Mouse (Mus musculus) CH12.LX (cell line): ENCODE results near the gene Bbs1. TPM values are rescaled to one million over a fixed set of nuclear protein-coding genes. Genes with fewer than 3 reads are reported as not detected.

Experiments used
- DNase-seq: peaks from one replicate; pipeline ENCODE4 v3.0.0-alpha.2; 2013; ENCODE audit errors: extremely low read depth
- H3K27ac ChIP-seq: 2 replicates; pipeline ENCODE4 v1.5.1; 2012; ENCODE audit warnings: low read depth, mild to moderate bottlenecking, control low read depth, moderate library complexity; ENCODE audit not compliant: insufficient read depth
- H3K27me3 ChIP-seq: replicated peaks from 2 replicates; pipeline ENCODE3; 2012; ENCODE audit warnings: inconsistent platforms
- H3K36me3 ChIP-seq, 2 experiments: replicated peaks in 1 of 2; 2 replicates each; pipeline versions ENCODE3 to v1.6.1; 2012; ENCODE audit warnings: inconsistent platforms in 1 of 2, low read length in 1 of 2, mild to moderate bottlenecking in 1 of 2, mixed read lengths in 1 of 2, moderate library complexity in 1 of 2; ENCODE audit not compliant: control insufficient read depth in 1 of 2, insufficient read depth in 1 of 2
- H3K4me1 ChIP-seq, 2 experiments: 2 replicates each; pipeline ENCODE4 v1.6.1; 2012; ENCODE audit warnings: inconsistent platforms in 1 of 2, moderate library complexity in 1 of 2; ENCODE audit not compliant: insufficient read depth in 2 of 2, control insufficient read depth in 1 of 2
- H3K4me2 ChIP-seq: 2 replicates; pipeline ENCODE4 v1.6.1; 2012; ENCODE audit warnings: low read depth, mild to moderate bottlenecking, control low read depth; ENCODE audit not compliant: poor library complexity, insufficient read depth, severe bottlenecking
- H3K4me3 ChIP-seq, 3 experiments: fragments of 150-350 bp in 1 of 3; sonication (generic) in 1 of 3; replicated peaks in 1 of 3; 2 replicates each; pipeline versions ENCODE3 to v1.5.1; 2011 to 2012; ENCODE audit warnings: low read depth in 2 of 3, low read length in 2 of 3, mild to moderate bottlenecking in 2 of 3, moderate library complexity in 2 of 3, control low read depth in 1 of 3, improper control_type of control experiment in 1 of 3, inconsistent platforms in 1 of 3, mixed read lengths in 1 of 3; ENCODE audit not compliant: poor library complexity in 1 of 3
- H3K79me2 ChIP-seq: replicated peaks from 2 replicates; pipeline ENCODE4 v1.6.1; 2012; ENCODE audit warnings: mild to moderate bottlenecking, moderate library complexity; ENCODE audit not compliant: control insufficient read depth, poor library complexity, insufficient read depth, severe bottlenecking; ENCODE audit errors: extremely low read depth
- H3K9ac ChIP-seq: 2 replicates; pipeline ENCODE4 v1.6.1; 2012; ENCODE audit warnings: low read depth, mild to moderate bottlenecking, control low read depth, moderate library complexity; ENCODE audit not compliant: insufficient read depth
- H3K9me3 ChIP-seq: replicated peaks from 2 replicates; pipeline ENCODE3; 2012; ENCODE audit warnings: low read length, inconsistent platforms, mixed read lengths
- BHLHE40 ChIP-seq: IDR thresholded peaks from 2 replicates; pipeline ENCODE4 v1.6.1; 2011; ENCODE audit warnings: mild to moderate bottlenecking, low read depth, low read length, improper control_type of control experiment
- CHD1 ChIP-seq: IDR thresholded peaks from 2 replicates; pipeline ENCODE4 v1.6.1; 2012; ENCODE audit warnings: low read depth, low read length, improper control_type of control experiment, inconsistent platforms
- CHD2 ChIP-seq: IDR thresholded peaks from 2 replicates; pipeline ENCODE4 v1.6.1; 2011; ENCODE audit warnings: low read length, improper control_type of control experiment
- CTCF ChIP-seq, 2 experiments: IDR thresholded peaks in 1 of 2; conservative IDR thresholded peaks in 1 of 2; 2 replicates each; pipeline ENCODE4 v1.5.1; 2011 to 2012; ENCODE audit warnings: low read depth in 2 of 2, low read length in 2 of 2, improper control_type of control experiment in 1 of 2, inconsistent platforms in 1 of 2, mild to moderate bottlenecking in 1 of 2, moderate library complexity in 1 of 2
- E2F4 ChIP-seq: IDR thresholded peaks from 2 replicates; pipeline ENCODE4 v1.6.1; 2011; ENCODE audit warnings: low read depth, low read length, improper control_type of control experiment; ENCODE audit not compliant: insufficient replicate concordance
- ELF1 ChIP-seq: IDR thresholded peaks from 2 replicates; pipeline ENCODE4 v1.6.1; 2014; ENCODE audit warnings: low read depth, mild to moderate bottlenecking, inconsistent platforms, low read length, improper control_type of control experiment
- EP300 ChIP-seq: IDR thresholded peaks from 2 replicates; pipeline ENCODE4 v1.6.1; 2011; ENCODE audit warnings: low read length, improper control_type of control experiment
- GABPA ChIP-seq: IDR thresholded peaks from 2 replicates; pipeline ENCODE4 v1.6.1; 2012; ENCODE audit warnings: low read depth, low read length, improper control_type of control experiment, inconsistent platforms; ENCODE audit not compliant: insufficient replicate concordance
- HCFC1 ChIP-seq: IDR thresholded peaks from 2 replicates; pipeline ENCODE4 v1.6.1; 2012; ENCODE audit warnings: low read depth, mild to moderate bottlenecking, inconsistent platforms, low read length, improper control_type of control experiment
- IRF4 ChIP-seq: IDR thresholded peaks from 2 replicates; pipeline ENCODE4 v1.6.1; 2014; ENCODE audit warnings: low read depth, mild to moderate bottlenecking, inconsistent platforms, low read length, improper control_type of control experiment
- JUN ChIP-seq: IDR thresholded peaks from 2 replicates; pipeline ENCODE4 v1.6.1; 2011; ENCODE audit warnings: low read depth, mild to moderate bottlenecking, low read length, improper control_type of control experiment, moderate library complexity; ENCODE audit not compliant: insufficient read depth
- JUND ChIP-seq: conservative IDR thresholded peaks from 2 replicates; pipeline ENCODE4 v1.6.1; 2011; ENCODE audit warnings: low read depth, low read length, improper control_type of control experiment
- KAT2A ChIP-seq: IDR thresholded peaks from 2 replicates; pipeline ENCODE4 v1.6.1; 2012; ENCODE audit warnings: low read length, improper control_type of control experiment, inconsistent platforms; ENCODE audit not compliant: insufficient replicate concordance
- MAFK ChIP-seq: IDR thresholded peaks from 2 replicates; pipeline ENCODE4 v1.6.1; 2011; ENCODE audit warnings: low read length, improper control_type of control experiment; ENCODE audit not compliant: insufficient replicate concordance
- MAX ChIP-seq: IDR thresholded peaks from 2 replicates; pipeline ENCODE4 v1.6.1; 2011; ENCODE audit warnings: low read length, improper control_type of control experiment
- MAZ ChIP-seq: IDR thresholded peaks from 2 replicates; pipeline ENCODE4 v1.6.1; 2012; ENCODE audit warnings: low read depth, mild to moderate bottlenecking, inconsistent platforms, low read length, improper control_type of control experiment, moderate library complexity
- MEF2A ChIP-seq: IDR thresholded peaks from 2 replicates; pipeline ENCODE4 v1.6.1; 2014; ENCODE audit warnings: low read depth, mild to moderate bottlenecking, inconsistent platforms, low read length, improper control_type of control experiment, borderline replicate concordance
- MXI1 ChIP-seq: IDR thresholded peaks from 2 replicates; pipeline ENCODE4 v1.6.1; 2011; ENCODE audit warnings: mild to moderate bottlenecking, low read depth, low read length, improper control_type of control experiment
- MYC ChIP-seq: IDR thresholded peaks from 2 replicates; pipeline ENCODE4 v1.6.1; 2011; ENCODE audit warnings: low read depth, mild to moderate bottlenecking, improper control_type of control experiment, low read length
- NELFE ChIP-seq: IDR thresholded peaks from 2 replicates; pipeline ENCODE4 v1.6.1; 2011; ENCODE audit warnings: low read depth, low read length, improper control_type of control experiment
- NRF1 ChIP-seq: IDR thresholded peaks from 2 replicates; pipeline ENCODE4 v1.6.1; 2014; ENCODE audit warnings: low read depth, mild to moderate bottlenecking, inconsistent platforms, low read length, improper control_type of control experiment, moderate library complexity
- PAX5 ChIP-seq: IDR thresholded peaks from 2 replicates; pipeline ENCODE4 v1.6.1; 2012; ENCODE audit warnings: low read length, inconsistent platforms, mixed read lengths
- POLR2AphosphoS2 ChIP-seq: IDR thresholded peaks from 2 replicates; pipeline ENCODE4 v1.6.1; 2011; ENCODE audit warnings: low read depth, low read length, improper control_type of control experiment
- RAD21 ChIP-seq: IDR thresholded peaks from 2 replicates; pipeline ENCODE4 v1.6.1; 2011; ENCODE audit warnings: low read depth, mild to moderate bottlenecking, low read length, improper control_type of control experiment, moderate library complexity
- SIN3A ChIP-seq: IDR thresholded peaks from 2 replicates; pipeline ENCODE4 v1.6.1; 2012; ENCODE audit warnings: low read length, improper control_type of control experiment, inconsistent platforms
- TBP ChIP-seq: conservative IDR thresholded peaks from 2 replicates; pipeline ENCODE4 v1.6.1; 2011; ENCODE audit warnings: low read depth, low read length, improper control_type of control experiment
- TCF12 ChIP-seq: IDR thresholded peaks from 2 replicates; pipeline ENCODE4 v1.6.1; 2014; ENCODE audit warnings: low read depth, mild to moderate bottlenecking, inconsistent platforms, low read length, improper control_type of control experiment
- UBTF ChIP-seq: IDR thresholded peaks from 2 replicates; pipeline ENCODE4 v1.6.1; 2012; ENCODE audit warnings: low read depth, mild to moderate bottlenecking, inconsistent platforms, low read length, improper control_type of control experiment, moderate library complexity
- USF1 ChIP-seq: IDR thresholded peaks from 2 replicates; pipeline ENCODE4 v1.6.1; 2014; ENCODE audit warnings: low read depth, mild to moderate bottlenecking, inconsistent platforms, low read length, improper control_type of control experiment
- ZC3H11A ChIP-seq: IDR thresholded peaks from 2 replicates; pipeline ENCODE4 v1.6.1; 2012; ENCODE audit warnings: low read depth, mild to moderate bottlenecking, inconsistent platforms, low read length, improper control_type of control experiment
- ZNF384 ChIP-seq: IDR thresholded peaks from 2 replicates; pipeline ENCODE4 v1.6.1; 2012; ENCODE audit warnings: low read depth, low read length, improper control_type of control experiment, inconsistent platforms
- dilution Hi-C: fragments of 300-500 bp; cut with MboI; formaldehyde crosslinking; loops from 2 replicates; pipeline ENCODE4 v1.14.3; 2020; ENCODE audit warnings: low sequenced_read_pairs; ENCODE audit not compliant: extremely low pct_unique_long_range_greater_than_20kb, extremely low pct_ligation_motif_present
- in situ Hi-C: fragments of 300-500 bp; cut with MboI; formaldehyde crosslinking; loops from 3 replicates; pipeline ENCODE4 v1.14.3; 2019; ENCODE audit warnings: low sequenced_read_pairs, low pct_ligation_motif_present, low pct_unique_long_range_greater_than_20kb, mixed read lengths
- polyA plus RNA-seq: library from polyadenylated mRNA; unstranded; fragments of >175 nt; gene quantifications from 2 replicates; pipeline ENCODE4 v1.2.1, GENCODE M21; 2012; ENCODE audit warnings: low read depth; ENCODE audit not compliant: insufficient read length
- total RNA-seq, 2 experiments: library from RNA; depleted of rRNA; stranded (reverse); fragments of 300-350 nt in 1 of 2; fragments of >200 nt in 1 of 2; gene quantifications; 2 replicates each; pipeline ENCODE4 v1.2.3; 2012 to 2014

Bbs1 gene
- total and polyA plus RNA-seq, 3 experiments = 2.7 to 3.1 (median 2.8) TPM

GRCm38 (mm10) chr19:4842611-4843010, 63.8 kb downstream of the Bbs1 start:
- no peaks in the 10 kb centered on the region for H3K36me3 ChIP-seq
- dilution Hi-C loops = no loop called here
- H3K4me1 ChIP-seq = peaks cover 6 to 18% of the 10 kb centered on the region in 2 experiments; a peak in 3 of 4 replicates
- no peak overlapping the region for H3K4me3 ChIP-seq
- peaks cover 57% of the 10 kb centered on the region for H3K27me3 ChIP-seq
- in situ Hi-C loops = loop anchor here (5.0 kb wide), 1 partner anchor 85 kb away; the partner anchor contains the start of gene Rbm4b
- TF ChIP-seq ZNF384 (no peak), TCF12 (no peak), MYC (no peak), RAD21 (no peak), KAT2A (no peak), POLR2AphosphoS2 (no peak), JUND (no peak), HCFC1 (no peak), EP300 (no peak), TBP (no peak), MEF2A (no peak), ZC3H11A (no peak), NELFE (no peak), CHD2 (no peak), SIN3A (no peak), MAFK (no peak), CTCF (conservative IDR thresholded peaks at IDR 0.05 in 1 of 2, IDR thresholded peaks at IDR 0.05 in 1 of 2; ENCODE audit: low read depth in 2 of 2, low read length in 2 of 2) (no peak), IRF4 (no peak), MAX (no peak), GABPA (no peak)
- no peak overlapping the region for H3K9ac ChIP-seq
- no peak overlapping the region for H3K27ac ChIP-seq
- H3K79me2 ChIP-seq = no peaks in the 10 kb centered on the region
- no peaks in the 10 kb centered on the region for H3K9me3 ChIP-seq
- H3K4me2 ChIP-seq = no peak overlapping the region
- no peak for DNase-seq

- dilution Hi-C loops = no loop called here
- Histone ChIP-seq H3K27me3 (peaks cover 51% of the 10 kb centered on the region), H3K9me3 (no peaks in the 10 kb centered on the region)
These were observed 65.6 kb downstream of the Bbs1 start for GRCm38 (mm10) chr19:4840848-4841247.

More at GRCm38 (mm10) chr19:4840848-4841247, 65.6 kb downstream of the Bbs1 start:
- peaks cover 5 to 12% of the 10 kb centered on the region in 2 experiments for H3K36me3 ChIP-seq
- in situ Hi-C loops = loop anchor here (5.0 kb wide), 1 partner anchor 84 kb away; the partner anchor contains the start of gene Rbm4b
- H3K4me1 ChIP-seq = peaks cover 6 to 19% of the 10 kb centered on the region in 2 experiments; a peak in 3 of 4 replicates
- no peak for TF ChIP-seq MAZ
- no peak for TF ChIP-seq MXI1
- no peak for TF ChIP-seq ELF1
- no peak for TF ChIP-seq USF1
- no peak for TF ChIP-seq E2F4
- no peak for TF ChIP-seq SIN3A
- no peak for TF ChIP-seq JUND
- no peak for TF ChIP-seq PAX5
- no peak for TF ChIP-seq JUN
- TF ChIP-seq UBTF = no peak
- TF ChIP-seq GABPA = no peak
- TF ChIP-seq ZNF384 = no peak
- no peak for TF ChIP-seq BHLHE40
- TF ChIP-seq NRF1 = no peak
- TF ChIP-seq CHD1 = no peak
- TF ChIP-seq POLR2AphosphoS2 = no peak
- no peak for TF ChIP-seq KAT2A
- TF ChIP-seq HCFC1 = no peak
- H3K4me2 ChIP-seq = no peak overlapping the region
- no peak overlapping the region for H3K4me3 ChIP-seq
- DNase-seq = no peak
- H3K27ac ChIP-seq = no peak overlapping the region
- H3K79me2 ChIP-seq = no peaks in the 10 kb centered on the region
- H3K9ac ChIP-seq = no peak overlapping the region
